Mouse (Mus musculus) testis, postnatal 10 days (tissue): ENCODE results near the gene Slc35f3.
A peak's percentile ranks its signal among the peaks of the same experiment; 100 is the strongest.

Experiments used
- DNase-seq: peaks from one replicate; pipeline ENCODE4 v3.0.0; 2021; ENCODE audit warnings: low spot score

The Slc35f3 gene

GRCm38 (mm10) chr8:126327786-126328185 is 29.4 kb downstream of the Slc35f3 start:
- no peak for DNase-seq

DNA sequence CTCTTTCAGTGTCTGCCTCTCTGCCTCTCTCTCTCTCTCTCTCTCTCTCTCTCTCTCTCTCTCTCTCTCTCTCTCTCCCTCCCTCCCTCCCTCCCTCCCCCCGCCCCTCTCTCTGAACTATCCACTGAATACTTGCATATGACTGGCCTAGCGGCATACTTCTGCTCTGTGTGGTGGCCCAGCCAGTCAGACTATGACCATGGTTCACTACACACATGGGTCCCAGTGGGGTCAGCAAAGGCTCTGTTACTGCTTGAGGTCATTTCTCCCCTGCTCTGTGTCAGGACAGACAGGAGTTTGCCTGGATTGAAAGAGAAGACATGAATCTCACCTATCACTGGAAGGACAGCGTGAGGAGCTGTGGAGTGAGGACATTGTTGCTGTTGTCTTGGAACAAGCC is 40.5 kb downstream of the Slc35f3 start:
- DNase-seq = no peak

DNA sequence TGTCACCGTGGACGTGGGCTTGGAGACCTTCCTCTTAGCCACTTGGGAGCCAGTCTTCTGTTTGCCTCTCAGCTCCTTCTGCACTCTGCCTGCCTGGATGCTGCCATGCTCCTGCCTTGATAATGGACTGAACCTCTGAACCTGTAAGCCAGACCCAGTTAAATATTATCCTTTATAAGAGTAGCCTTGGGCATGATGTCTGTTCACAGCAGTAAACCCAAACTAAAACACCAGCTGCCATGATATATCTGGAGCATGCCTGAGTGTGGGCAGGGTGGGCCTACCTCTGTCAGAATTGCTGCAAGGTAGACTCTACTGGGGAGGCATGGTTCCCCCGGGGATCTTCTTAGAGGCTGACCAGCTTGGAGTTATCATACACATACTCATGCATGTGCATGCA is 41.0 kb downstream of the Slc35f3 start:
- DNase-seq = no peak

GRCm38 (mm10) chr8:126341200-126341599 is 42.8 kb downstream of the Slc35f3 start:
- no peak for DNase-seq

- peak; percentile 58 for DNase-seq
Measured at GRCm38 (mm10) chr8:126343427-126343826, 45.1 kb downstream of the Slc35f3 start.

GRCm38 (mm10) chr8:126345100-126345499 is 46.7 kb downstream of the Slc35f3 start:
- no peak for DNase-seq

- no peak for DNase-seq
Measured at GRCm38 (mm10) chr8:126353259-126353658, 54.9 kb downstream of the Slc35f3 start.

- DNase-seq = no peak
Measured at GRCm38 (mm10) chr8:126357946-126358345, 59.6 kb downstream of the Slc35f3 start.

DNA sequence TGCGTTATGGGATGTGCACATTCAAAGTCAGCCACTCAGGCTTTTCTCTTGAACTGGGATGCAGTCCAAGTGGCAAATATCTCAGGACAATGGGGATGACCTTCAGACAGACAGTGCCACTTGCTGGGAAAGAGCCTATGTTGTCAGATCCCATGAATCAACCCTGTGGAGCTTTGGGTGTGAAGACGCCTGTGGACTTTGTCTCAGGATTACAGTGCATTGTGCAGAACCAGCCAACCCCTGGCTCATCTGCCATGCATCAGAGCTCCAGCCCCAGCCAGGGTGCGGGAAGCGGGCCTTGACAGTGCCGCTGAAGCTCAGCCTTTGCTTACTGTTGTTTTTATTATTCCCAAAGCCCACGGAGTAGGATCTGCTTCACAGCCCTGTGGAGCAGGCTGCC is 60.9 kb downstream of the Slc35f3 start:
- DNase-seq = no peak

GRCm38 (mm10) chr8:126360106-126360505 is 61.7 kb downstream of the Slc35f3 start:
- no peak for DNase-seq

DNA sequence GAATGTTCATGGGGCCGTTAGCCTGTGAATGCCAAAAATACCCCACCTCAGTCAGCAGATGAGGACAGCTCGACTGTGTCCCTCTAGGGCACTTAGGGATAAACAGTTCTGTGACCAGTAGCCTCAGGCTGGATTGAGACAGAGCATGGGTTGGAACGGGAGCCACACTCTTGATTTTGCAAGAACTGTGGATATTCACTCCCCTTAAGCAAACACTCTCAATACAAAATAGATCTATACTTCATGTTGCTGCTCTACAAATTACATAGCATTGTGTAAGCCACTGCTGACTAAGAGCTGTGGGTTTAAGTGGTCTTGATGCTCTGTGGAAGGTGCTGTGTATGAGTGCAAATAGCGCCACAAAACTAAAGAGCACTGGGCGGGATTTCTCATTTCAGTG is 62.3 kb downstream of the Slc35f3 start:
- no peak for DNase-seq

DNA sequence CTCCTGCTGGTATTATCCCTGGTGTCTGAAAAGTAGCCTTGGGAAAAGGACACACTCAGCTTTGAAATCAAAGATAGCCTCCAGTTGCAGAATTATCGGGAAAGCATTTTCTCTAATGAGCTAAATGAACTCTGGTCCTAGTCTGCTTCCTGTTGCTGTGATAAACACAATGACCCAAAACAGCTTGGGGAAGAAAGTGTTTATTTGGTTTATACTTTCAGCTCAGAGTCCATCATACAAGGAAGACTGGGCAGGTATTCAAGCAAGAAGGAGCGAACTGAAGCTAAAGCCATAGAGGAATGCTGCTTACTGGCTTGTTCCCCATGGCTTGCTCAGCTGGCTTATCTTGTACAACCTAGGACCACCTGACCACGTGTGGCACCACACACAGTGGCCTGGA is 67.9 kb downstream of the Slc35f3 start:
- DNase-seq = no peak

- no peak for DNase-seq
Measured at GRCm38 (mm10) chr8:126368349-126369054, 70.1 kb downstream of the Slc35f3 start.

DNA sequence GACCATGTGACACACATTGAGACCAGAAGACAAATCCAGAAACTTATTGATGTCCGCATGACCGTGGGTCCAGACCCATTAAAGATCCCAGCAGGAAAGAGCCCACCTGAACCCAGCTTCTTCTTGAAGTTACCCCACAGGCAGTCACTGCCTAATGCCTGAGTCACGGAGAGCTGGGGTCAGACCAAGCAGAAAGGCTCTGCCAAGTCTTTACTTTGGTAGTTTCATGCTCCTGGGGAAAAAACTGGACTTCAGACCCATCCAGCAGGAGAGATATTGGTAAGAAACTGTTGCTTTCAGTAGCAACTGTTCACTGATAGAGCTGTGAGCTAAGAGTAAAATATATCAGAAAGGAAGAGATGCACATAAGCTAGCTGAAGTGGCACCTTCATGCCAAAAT is 73.5 kb downstream of the Slc35f3 start:
- DNase-seq = no peak

DNA sequence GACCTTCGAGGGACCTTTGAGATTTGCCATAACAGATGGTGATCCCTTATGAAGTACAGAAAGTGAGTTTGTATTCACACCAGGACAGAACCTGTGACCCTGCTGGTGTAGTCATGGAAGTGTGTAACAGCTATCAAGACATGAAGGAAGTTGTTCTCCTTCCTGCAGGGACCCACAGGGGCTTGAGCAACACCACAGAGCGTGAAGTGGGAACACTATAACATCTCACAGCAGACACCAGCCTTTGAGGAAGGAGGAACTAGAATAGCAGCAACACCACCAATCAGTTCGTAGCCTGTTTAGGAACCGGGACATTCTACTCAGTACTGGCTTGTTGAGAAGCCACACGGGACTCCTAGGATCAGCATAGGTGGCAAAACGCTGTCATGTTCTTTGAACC is 81.2 kb downstream of the Slc35f3 start:
- no peak for DNase-seq

DNA sequence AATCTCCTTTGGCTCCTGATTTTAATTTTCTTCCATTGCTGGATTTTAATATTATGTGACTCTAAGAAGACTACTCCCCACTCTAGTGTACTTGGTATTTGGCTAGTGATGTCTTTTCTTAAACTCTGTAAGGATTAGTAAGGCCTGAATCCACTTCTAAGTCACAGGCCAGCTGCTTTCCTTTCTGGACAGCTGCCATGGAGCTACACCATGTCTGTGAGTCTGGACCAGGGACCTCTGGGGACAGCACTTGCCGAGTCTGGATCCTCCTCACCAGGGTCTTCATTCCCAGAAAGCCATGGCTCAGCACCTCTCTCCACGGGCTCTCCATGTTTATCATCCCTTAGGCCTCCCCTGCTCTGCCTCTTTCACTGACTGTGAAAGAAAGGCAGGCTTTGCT is 81.8 kb downstream of the Slc35f3 start:
- DNase-seq = no peak

DNA sequence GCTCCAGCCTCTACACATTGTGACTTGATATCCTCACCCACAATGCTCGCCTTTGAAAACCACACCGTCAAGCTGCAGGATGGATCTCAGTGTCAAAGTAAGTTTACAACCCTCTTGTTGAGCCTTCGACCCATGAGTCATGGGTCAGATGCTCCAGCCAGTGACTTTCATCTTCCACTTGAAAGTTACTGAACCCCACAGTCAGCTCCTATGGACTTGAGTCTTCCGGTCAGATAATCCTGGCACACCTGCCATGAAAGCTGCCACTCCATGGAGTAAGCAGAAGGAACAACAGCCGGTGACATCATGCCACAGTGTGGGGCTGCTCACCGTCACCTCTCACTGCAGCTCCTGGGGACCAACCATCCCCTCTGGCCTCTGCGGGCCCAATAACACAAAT is 82.9 kb downstream of the Slc35f3 start:
- DNase-seq = no peak

GRCm38 (mm10) chr8:126382216-126382615 is 83.9 kb downstream of the Slc35f3 start:
- peak; percentile 50 for DNase-seq

GRCm38 (mm10) chr8:126382749-126383148 is 84.4 kb downstream of the Slc35f3 start:
- peak; percentile 47 for DNase-seq

DNA sequence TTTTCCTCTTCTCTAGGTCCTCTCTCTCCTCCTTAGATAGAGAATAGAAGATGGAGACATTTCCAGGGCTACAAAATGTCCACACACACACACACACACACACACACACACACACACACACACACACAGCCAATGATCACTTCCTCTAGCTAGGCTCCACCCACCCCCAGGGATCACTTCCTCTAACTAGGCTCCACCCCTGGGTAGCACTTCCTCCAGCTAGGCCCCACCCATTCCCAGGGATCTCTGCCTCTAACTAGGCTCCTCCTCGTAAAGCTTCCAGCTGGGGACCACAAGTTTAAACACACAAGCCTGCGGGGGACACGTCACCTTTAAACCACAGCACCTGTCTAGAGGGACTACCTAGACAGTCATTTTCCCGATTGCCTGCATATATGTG is 89.2 kb downstream of the Slc35f3 start:
- no peak for DNase-seq

- no peak for DNase-seq
Measured at GRCm38 (mm10) chr8:126391541-126391940, 93.2 kb downstream of the Slc35f3 start.

DNA sequence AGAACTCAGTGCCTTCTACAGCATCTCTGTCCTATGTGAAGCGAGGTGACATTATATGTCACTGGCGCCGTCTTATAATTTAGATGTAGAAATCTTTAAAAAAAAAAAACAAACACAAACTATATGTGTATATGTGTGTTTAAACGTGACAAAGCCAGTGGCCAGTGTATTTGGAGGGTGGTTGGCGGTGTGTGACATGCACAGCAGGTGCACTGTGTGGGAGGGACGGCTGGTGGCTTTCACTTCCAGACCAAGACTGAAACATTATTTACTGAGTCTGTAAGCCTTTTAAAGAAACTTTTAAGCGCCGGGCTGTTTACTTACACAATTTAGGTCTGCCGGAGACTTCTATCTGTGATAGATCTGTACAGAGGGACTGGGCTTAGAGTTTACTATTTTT is 97.0 kb downstream of the Slc35f3 start:
- no peak for DNase-seq

DNA sequence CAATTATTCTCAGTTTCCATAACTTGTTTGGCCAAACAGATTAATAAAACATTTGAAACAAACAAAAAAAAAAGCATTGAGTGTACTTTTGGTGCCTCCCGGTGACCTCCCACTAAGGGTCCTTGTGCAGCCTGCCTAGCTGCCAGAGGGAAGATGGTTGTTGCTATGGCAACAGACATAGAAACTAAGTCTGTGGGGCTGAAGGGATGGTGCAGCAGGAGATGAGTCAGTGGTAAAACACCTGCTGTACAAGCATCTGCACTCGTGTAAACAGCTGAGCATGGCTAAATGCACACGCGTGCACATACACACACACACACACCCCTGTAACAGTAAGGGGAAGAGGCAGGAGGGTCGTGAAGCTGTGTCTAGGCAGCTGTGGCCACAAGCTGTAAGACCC is 97.6 kb downstream of the Slc35f3 start:
- DNase-seq = no peak

DNA sequence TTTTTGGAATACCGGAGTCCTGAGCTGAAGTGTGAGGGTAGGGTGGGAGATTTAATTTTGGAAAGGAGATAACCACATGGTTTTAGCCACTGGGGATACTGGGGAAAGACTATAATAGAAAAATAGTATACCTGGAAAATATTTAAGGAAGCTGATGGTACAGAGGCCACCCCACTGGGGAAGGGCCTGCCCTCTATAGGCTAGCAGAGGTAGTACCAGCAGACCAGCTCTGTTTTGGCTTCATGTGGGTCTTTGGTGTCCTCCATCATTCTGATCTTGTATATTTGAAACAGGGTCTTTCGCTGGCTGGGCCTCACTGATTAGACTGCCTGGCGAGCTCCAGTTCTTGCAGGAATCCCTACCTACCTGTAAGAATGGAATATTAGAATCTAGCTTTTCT is 100.0 kb downstream of the Slc35f3 start:
- DNase-seq = no peak
